Mouse (Mus musculus) olfactory bulb, adult 2 months (tissue): Measurements from ENCODE around the gene Plek.

Source experiments
- CTCF ChIP-seq: fragments of 200-500 bp; IDR thresholded peaks from 2 replicates; pipeline ENCODE4 v1.5.1; 2012; ENCODE audit warnings: low read depth, mild to moderate bottlenecking, low read length, moderate library complexity; ENCODE audit not compliant: insufficient read depth
- POLR2A ChIP-seq: fragments of 200-500 bp; IDR thresholded peaks from 2 replicates; pipeline ENCODE4 v1.6.1; 2012; ENCODE audit warnings: mild to moderate bottlenecking, low read depth, low read length, moderate library complexity; ENCODE audit not compliant: insufficient read depth

DNA sequence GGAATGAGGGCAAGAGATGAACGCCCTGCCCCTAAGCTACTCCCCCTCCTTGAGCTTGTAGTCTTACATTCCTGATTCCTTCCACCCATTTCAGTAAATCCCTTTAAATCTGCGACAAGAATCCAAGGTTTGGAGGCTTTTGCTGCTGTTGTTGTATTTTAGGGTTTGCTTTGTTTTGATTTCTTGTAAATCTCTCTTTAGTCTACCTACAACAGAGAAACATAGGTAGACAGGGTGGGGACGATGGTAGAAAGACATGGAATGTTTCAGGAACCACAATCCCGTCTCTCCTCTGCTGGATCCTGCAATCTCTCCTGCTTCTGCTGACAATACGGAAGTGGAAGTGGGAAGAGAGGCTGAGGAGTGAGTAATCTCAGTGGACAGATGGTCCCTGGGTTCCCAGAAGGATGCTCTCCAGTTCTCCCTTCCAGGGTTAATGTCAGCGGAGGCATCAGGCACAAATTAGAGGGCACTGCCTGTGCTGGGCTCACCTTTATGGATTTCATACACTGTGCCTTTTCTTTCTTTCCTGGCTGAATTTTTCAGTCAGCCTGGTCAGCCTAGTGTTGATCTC lies 382 bp upstream of the Plek start:
- no peak for TF ChIP-seq POLR2A
- no peak for TF ChIP-seq CTCF
